In the genomic region with DNA sequence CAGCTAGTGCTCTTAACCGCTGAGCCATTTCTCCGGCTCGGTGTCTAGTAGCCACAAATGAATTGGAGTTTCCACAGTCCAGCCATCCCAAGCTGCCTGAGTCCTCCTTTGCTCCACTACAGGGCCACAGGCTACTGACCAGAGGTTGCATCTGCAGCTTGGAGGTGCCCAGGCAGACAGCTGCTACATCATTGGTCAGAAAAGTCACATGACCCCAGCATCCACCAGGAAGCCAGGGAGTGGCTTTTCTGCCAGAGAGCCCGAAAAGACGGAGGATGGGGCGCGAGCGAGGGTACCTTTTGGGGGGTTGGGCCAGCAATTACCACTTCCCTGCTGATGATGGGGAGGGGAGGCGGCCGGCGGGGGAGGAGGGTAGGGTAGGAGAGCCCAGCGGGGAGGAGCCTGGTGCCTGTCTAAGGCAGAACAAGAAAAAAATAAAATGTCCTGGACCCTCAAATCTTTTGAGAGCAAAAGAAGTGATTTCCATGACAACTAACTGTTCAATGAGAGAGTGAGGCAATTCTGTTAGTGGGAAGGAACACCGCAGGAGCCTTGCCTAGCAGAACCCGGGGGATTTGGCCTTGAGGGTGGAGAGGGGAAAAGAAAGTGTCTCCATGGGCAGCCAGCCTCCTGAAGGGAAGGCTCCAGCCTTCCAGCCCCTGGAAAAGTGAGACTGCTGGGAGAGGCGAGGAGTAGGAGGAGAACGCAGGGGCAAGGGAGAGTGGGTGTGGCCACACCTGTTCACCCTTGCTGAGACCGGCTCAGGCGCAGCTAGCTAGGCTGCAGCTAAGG, we compare ENCODE assay signal across 7 mouse cellular contexts. TPM values are rescaled to one million over a fixed set of nuclear protein-coding genes. Genes with fewer than 3 reads are reported as not detected.
DNase-seq lines count a peak whose midpoint lies in the region; ATAC-seq lines count a peak whose summit lies in the region.

No protein-coding gene starts in this region.

- H3K27ac ChIP-seq in heart, embryonic 11.5 days (ENCODE audit: low read depth, low read length): no peak overlapping the region

- H3K4me3 ChIP-seq in heart, embryonic 11.5 days (ENCODE audit: low read depth, low read length): peak overlapping the region; percentile 35

- H3K9ac ChIP-seq in heart, embryonic 11.5 days (ENCODE audit: low read depth, low read length): peak overlapping the region; percentile 54; the same call in 1 of the 2 replicates

- 6% methylated on average over 18 of the region's 18 CpGs for WGBS in heart, embryonic 11.5 days (ENCODE audit: insufficient replicate concordance)

- peak overlapping the region; percentile 59 for H3K4me2 ChIP-seq in heart, embryonic 11.5 days

- no peak for ATAC-seq in heart, embryonic 11.5 days (replicated peaks; ENCODE audit: insufficient number of reproducible peaks, low FRiP score, low TSS enrichment)

- H3K4me1 ChIP-seq in heart, embryonic 11.5 days (ENCODE audit: control insufficient read depth, insufficient read depth, low read length): no peaks in the 10 kb centered on the region

- peak; percentile 6 for DNase-seq in lung, postnatal 10 days
- no peak for DNase-seq in lung, postnatal 14 days
- peak; percentile 14 for DNase-seq in cerebellum, adult 9-11 months
- peak; percentile 14 to 50 for DNase-seq in kidney, postnatal 36 days
- DNase-seq in retina, adult 2 months (ENCODE audit: low read depth, low spot score): peak; percentile 9
- DNase-seq in c-Kit-positive CD71-positive TER-119-positive erythroid progenitor cells, embryonic 14.5 days (ENCODE audit: low spot score): no peak

- H3K36me3 ChIP-seq in heart, embryonic 11.5 days (ENCODE audit: control insufficient read depth, insufficient read depth, low read length): no peaks in the 10 kb centered on the region

- no peaks in the 10 kb centered on the region for H3K9me3 ChIP-seq in heart, embryonic 11.5 days (replicated peaks; ENCODE audit: control insufficient read depth, low read length)

- no peaks in the 10 kb centered on the region for H3K27me3 ChIP-seq in heart, embryonic 11.5 days (ENCODE audit: control insufficient read depth, insufficient read depth, low read length)

RNA-seq across cellular contexts. Expression of gene Tmem132b, which starts 57.5 kb away (rescaled TPM):
- 0.03 TPM in 2 replicates for polyA plus RNA-seq in heart, embryonic 11.5 days (2014; fragmentation: Nextera tagmentation; extraction: Ambion mirVana)

Comparison
In these comparisons a context has a peak if more than half of its experiments do, and no peak if none do; other contexts are left out.
1. DNase-seq: peak in lung, postnatal 10 days (single experiment), cerebellum, adult 9-11 months (single experiment), kidney, postnatal 36 days (2 of 2) and retina, adult 2 months (single experiment); none in lung, postnatal 14 days (single experiment) and c-Kit-positive CD71-positive TER-119-positive erythroid progenitor cells, embryonic 14.5 days (single experiment).